Mouse (Mus musculus): ENCODE measurements around the gene Snrpn. TPM values are rescaled to one million over a fixed set of nuclear protein-coding genes. Genes with fewer than 3 reads are reported as not detected.

Gene Snrpn
- not detected for total RNA-seq (2023)

GRCm38 (mm10) chr7:60139742-60140480, at the start of gene Snrpn:
Snrpn (minus strand) TSS chr7:60140219.

GRCm38 (mm10) chr7:60004606-60005330, 135.3 kb downstream of the Snrpn start, which contains the start of the genes Snurf and Gm38393:
Snurf (minus strand) TSS chr7:60005049.
Gm38393 (minus strand) TSS chr7:60005064.

Other genes with a start within 250 kb of the Snrpn start
- gene Snurf, start 135.2 kb downstream of the Snrpn start, total RNA-seq (2023), result not detected
- not detected for gene Gm38393, start 135.2 kb downstream of the Snrpn start, total RNA-seq (2023)